Mouse (Mus musculus): Measurements from ENCODE around the gene Mcrs1.

The Mcrs1 gene

GRCm38 (mm10) chr15:99198761-99199160, 53.0 kb downstream of the Mcrs1 start:
- peak; percentile 59 for DNase-seq

GRCm38 (mm10) chr15:99195043-99195442, 56.7 kb downstream of the Mcrs1 start:
- DNase-seq, result no peak

DNA sequence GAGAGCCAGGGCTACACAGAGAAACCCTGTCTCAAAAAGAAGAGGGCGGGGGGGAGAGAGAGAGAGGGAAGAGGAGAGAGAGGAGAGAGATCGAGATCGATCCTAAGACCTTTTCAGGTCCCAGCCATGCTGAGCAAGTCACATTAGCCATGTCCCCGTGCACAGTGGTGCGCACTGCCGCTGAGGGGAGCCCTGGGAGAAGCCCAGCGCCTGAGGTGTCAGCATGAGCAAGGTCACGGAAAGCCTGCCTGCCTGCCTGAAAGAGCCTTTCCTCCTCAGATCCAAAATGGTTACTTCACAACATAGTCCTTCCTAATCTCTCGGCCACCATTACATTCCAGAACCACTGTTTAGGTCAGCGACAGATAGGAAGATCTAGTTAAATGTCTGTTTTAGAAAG, 57.4 kb downstream of the Mcrs1 start:
- DNase-seq, result no peak

Measured in lung, postnatal 14 days (tissue).